Mouse (Mus musculus) ES-Bruce4 (cell line): ENCODE results near the gene Cnpy4. TPM values are rescaled to one million over a fixed set of nuclear protein-coding genes. Genes with fewer than 3 reads are reported as not detected.

Experiments
- H3K27ac ChIP-seq: 2 replicates; pipeline ENCODE4 v1.5.1; 2012; ENCODE audit warnings: low read length, inconsistent platforms; ENCODE audit not compliant: insufficient read depth
- H3K27me3 ChIP-seq: 2 replicates; pipeline ENCODE4 v1.6.1; 2012; ENCODE audit warnings: mild to moderate bottlenecking, low read length, inconsistent platforms; ENCODE audit not compliant: control insufficient read depth, poor library complexity, insufficient read depth, severe bottlenecking
- H3K36me3 ChIP-seq: 2 replicates; pipeline ENCODE4 v1.6.1; 2012; ENCODE audit warnings: inconsistent platforms, mild to moderate bottlenecking, low read length, moderate library complexity; ENCODE audit not compliant: control insufficient read depth, poor library complexity, insufficient read depth, severe bottlenecking
- H3K4me1 ChIP-seq: one replicate; pipeline ENCODE4 v1.8.1; 2011; ENCODE audit warnings: low read length; ENCODE audit not compliant: control insufficient read depth, insufficient read depth
- H3K4me3 ChIP-seq: 2 replicates; pipeline ENCODE4 v1.5.1; 2011; ENCODE audit warnings: low read depth, mild to moderate bottlenecking, low read length
- H3K9ac ChIP-seq: 2 replicates; pipeline ENCODE4 v1.6.1; 2012; ENCODE audit warnings: low read depth, mild to moderate bottlenecking, inconsistent platforms; ENCODE audit not compliant: poor library complexity, severe bottlenecking
- H3K9me3 ChIP-seq: replicated peaks from 2 replicates; pipeline ENCODE4 v1.6.1; 2012; ENCODE audit warnings: mild to moderate bottlenecking, low read length, inconsistent platforms; ENCODE audit not compliant: control insufficient read depth, poor library complexity, insufficient read depth, severe bottlenecking
- CTCF ChIP-seq: IDR thresholded peaks from one replicate; pipeline ENCODE4 v1.8.1; 2011; ENCODE audit warnings: low read depth, low read length
- EP300 ChIP-seq: IDR thresholded peaks from 2 replicates; pipeline ENCODE4 v1.6.1; 2011; ENCODE audit warnings: low read depth, low read length; ENCODE audit not compliant: insufficient read depth
- POLR2A ChIP-seq: IDR thresholded peaks from one replicate; pipeline ENCODE4 v1.8.1; 2011; ENCODE audit warnings: low read length; ENCODE audit not compliant: insufficient read depth
- polyA plus RNA-seq: library from polyadenylated mRNA; stranded (reverse); fragments of >200 nt; gene quantifications from 2 replicates; pipeline ENCODE4 v1.2.4, GENCODE M21; 2011; ENCODE audit warnings: low read depth; ENCODE audit not compliant: missing spikeins, insufficient read depth, insufficient read length

Cnpy4 gene
- 22.7 and 24.3 TPM in 2 replicates for polyA plus RNA-seq

- H3K27ac ChIP-seq: peak within 1 kb of the TSS; percentile 2; the same call in 1 of the 2 replicates
Measured at GRCm38 (mm10) chr5:138186950-138187638, at the start of gene Cnpy4, which contains the start of gene Taf6. TSS of gene Cnpy4 (plus strand) at chr5:138187485. TSS of gene Taf6 (minus strand) at chr5:138187451.

DNA sequence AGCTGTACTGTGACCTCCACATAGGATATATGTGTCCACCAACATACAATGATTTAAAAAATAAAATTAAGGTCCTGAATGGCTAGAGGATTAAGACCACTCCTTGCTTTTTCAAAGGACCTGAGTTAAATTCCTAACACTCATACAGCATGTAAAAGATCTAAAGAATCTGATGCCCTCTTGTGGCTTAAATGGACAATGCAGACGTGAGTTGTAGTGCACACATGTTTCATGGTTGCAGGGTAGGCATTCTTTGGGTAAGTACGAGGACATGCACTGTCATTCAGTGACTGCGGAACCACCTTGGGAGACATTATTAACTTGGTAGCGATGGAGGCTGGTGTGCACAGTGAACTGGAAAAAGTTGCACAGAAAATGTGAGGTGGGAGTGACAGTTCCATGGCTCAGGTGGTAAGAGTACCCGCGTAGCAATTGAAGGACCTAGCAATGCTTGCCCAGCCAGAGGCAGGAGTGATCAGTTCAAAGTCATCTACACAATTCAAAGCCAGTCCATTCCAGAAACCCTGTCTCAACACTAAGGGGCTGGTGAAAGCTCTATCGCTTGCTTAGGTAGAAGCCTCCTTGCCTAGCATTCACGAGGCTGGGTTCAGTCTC lies 49.2 kb upstream of the Cnpy4 start:
- H3K4me3 ChIP-seq: no peak overlapping the region
- peaks cover 8% of the 10 kb centered on the region for H3K36me3 ChIP-seq
- no peaks in the 10 kb centered on the region for H3K4me1 ChIP-seq
- H3K9ac ChIP-seq: no peak overlapping the region
- no peaks in the 10 kb centered on the region for H3K9me3 ChIP-seq
- TF ChIP-seq EP300 (no peak), CTCF (peak; percentile 28)
- H3K27me3 ChIP-seq: no peaks in the 10 kb centered on the region; the same call in 1 of the 2 replicates
- H3K27ac ChIP-seq: no peak overlapping the region

More at GRCm38 (mm10) chr5:138186950-138187638, at the start of gene Cnpy4, which contains the start of gene Taf6:
- TF ChIP-seq CTCF (no peak), POLR2A (peak; percentile 85)
- Histone ChIP-seq H3K4me1 (no peaks in the 10 kb centered on the region), H3K27me3 (no peaks in the 10 kb centered on the region), H3K4me3 (peak within 1 kb of the TSS; percentile 95), H3K9ac (peak within 1 kb of the TSS; percentile 71), H3K9me3 (no peaks in the 10 kb centered on the region), H3K36me3 (peaks cover 10% of the 10 kb centered on the region)

DNA sequence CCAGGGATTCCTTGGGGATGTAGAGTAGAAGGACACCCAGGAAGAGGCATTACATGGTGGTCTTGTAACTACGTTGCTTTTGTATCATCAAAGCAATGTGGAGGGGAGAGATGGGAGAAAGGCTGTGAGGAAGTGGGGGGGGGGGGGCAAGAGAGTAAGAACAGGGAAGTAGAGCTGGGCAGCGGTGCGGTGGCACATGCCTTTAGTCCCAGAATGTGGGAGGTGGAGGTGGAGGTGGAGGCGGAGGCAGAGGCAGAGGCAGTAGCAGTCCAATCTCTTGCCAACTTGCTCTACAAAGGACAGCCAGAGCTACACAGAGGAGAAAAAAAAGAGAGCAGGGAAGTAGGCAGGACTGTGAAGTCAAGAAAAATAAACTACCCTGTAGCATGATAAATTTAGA lies 48.7 kb upstream of the Cnpy4 start:
- Histone ChIP-seq H3K36me3 (peaks cover 6% of the 10 kb centered on the region), H3K27ac (no peak overlapping the region), H3K4me1 (no peaks in the 10 kb centered on the region), H3K9me3 (no peaks in the 10 kb centered on the region), H3K27me3 (no peaks in the 10 kb centered on the region; the same call in 1 of the 2 replicates), H3K4me3 (no peak overlapping the region), H3K9ac (no peak overlapping the region)
- TF ChIP-seq EP300 (no peak), CTCF (no peak), POLR2A (no peak)

DNA sequence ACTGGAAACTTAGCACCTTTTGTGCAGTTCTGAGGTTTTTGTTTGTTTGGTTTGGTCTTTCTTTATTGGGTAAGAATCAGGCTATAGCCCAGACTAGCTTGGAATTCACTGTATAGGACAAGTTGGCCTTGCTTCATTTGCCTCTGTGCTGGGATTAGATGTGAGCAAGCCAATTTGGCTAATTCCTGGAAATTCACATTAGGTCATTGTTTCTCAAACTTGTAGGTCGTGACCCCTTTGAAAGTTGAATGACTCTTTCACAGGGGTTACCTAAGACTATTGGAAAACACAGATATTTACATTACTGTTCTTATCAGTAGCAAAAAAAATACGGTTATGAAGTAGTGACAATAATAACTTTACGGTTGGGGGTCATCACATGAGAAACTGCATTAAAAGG lies 32.9 kb upstream of the Cnpy4 start:
- no peak for TF ChIP-seq POLR2A
- TF ChIP-seq EP300: no peak
- no peak for TF ChIP-seq CTCF
- no peaks in the 10 kb centered on the region; the same call in 1 of the 2 replicates for H3K36me3 ChIP-seq
- H3K27me3 ChIP-seq: no peaks in the 10 kb centered on the region
- H3K27ac ChIP-seq: no peak overlapping the region
- no peaks in the 10 kb centered on the region for H3K9me3 ChIP-seq
- H3K9ac ChIP-seq: no peak overlapping the region
- no peak overlapping the region for H3K4me3 ChIP-seq
- no peaks in the 10 kb centered on the region for H3K4me1 ChIP-seq

DNA sequence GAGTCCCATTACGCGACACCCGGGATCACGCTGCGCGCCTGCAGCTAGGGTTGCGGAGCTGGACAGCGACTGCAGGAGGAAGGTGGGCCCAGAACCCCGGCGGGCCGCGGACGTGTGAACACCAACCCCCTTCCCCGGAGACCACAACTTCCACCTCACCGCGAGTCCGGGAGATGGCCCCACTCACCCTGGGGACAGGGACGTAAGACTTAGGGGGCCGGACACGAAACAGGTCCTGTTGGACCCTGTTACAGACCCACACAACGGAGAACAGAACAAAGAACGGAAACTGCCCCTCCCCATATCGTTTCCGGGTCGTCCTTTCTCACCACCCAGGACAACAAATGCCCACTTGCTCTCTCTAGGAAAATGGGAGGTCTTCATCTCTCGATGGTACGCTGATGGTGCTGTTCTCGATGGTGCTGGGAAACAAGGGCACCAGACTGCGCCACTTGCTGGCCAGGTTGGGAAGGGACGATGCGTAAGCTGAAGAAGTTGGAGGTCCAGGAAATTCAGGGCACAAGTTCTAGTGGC lies 31.8 kb upstream of the Cnpy4 start, which contains the start of gene Zfp113:
Gene Zfp113, minus strand, starts transcription at position 302 of the 534 bp plus-strand sequence.
- Histone ChIP-seq H3K27ac (no peak within 1 kb of the TSS), H3K27me3 (no peaks in the 10 kb centered on the region), H3K9ac (peak within 1 kb of the TSS; percentile 35), H3K4me3 (peak within 1 kb of the TSS; percentile 85), H3K4me1 (no peaks in the 10 kb centered on the region), H3K36me3 (no peaks in the 10 kb centered on the region; the same call in 1 of the 2 replicates), H3K9me3 (no peaks in the 10 kb centered on the region)
- peak; percentile 34 for TF ChIP-seq POLR2A
- TF ChIP-seq EP300: peak; percentile 40; the same call in 1 of the 2 replicates
- TF ChIP-seq CTCF: peak; percentile 97
